15 mouse cellular contexts compared by ENCODE assay signal in the genomic region with DNA sequence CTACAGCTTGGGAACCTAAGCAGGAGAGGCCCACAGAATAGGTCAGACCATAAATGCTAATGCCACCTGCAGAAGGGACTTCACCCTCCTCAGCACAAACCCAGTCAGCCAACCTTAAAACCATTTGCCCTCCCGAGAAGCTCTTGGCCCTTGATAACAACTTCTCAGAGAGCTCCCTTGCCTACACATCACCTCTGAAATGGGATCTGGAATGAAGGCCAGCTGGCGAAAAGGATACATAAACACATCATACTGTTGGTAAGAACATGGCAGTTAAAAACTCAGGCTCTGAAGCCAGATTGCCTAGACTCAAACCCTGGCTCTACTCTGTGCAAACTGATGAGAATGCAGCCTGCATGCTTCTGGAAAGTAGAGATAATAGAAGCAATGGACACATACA.
"Had no signal": no experiment of that assay in that cellular context is flagged by ENCODE, and none has a peak within 500 bp of the region (broad histone marks: within the 10 kb centered on the region; RNA-seq: fewer than 3 reads in every experiment).

No protein-coding gene starts in this region.

- H3K4me2 ChIP-seq: limb, embryonic 12.5 days; limb, embryonic 15.5 days; liver, embryonic 11.5 days; lung, embryonic 14.5 days; midbrain, embryonic 12.5 days; midbrain, embryonic 15.5 days; neural tube, embryonic 12.5 days; neural tube, embryonic 15.5 days; stomach, embryonic 15.5 days had no signal

- H3K27ac ChIP-seq: limb, embryonic 12.5 days; limb, embryonic 15.5 days; liver, embryonic 14.5 days; macrophage; midbrain, embryonic 12.5 days; midbrain, embryonic 15.5 days; neural tube, embryonic 12.5 days; neural tube, embryonic 15.5 days; stomach, embryonic 15.5 days had no signal

- H3K9me3 ChIP-seq: limb, embryonic 12.5 days; limb, embryonic 15.5 days; midbrain, embryonic 12.5 days; midbrain, embryonic 15.5 days; neural tube, embryonic 12.5 days; neural tube, embryonic 15.5 days; stomach, embryonic 15.5 days had no signal

- H3K36me3 ChIP-seq: limb, embryonic 12.5 days; limb, embryonic 15.5 days; midbrain, embryonic 12.5 days; midbrain, embryonic 15.5 days; neural tube, embryonic 12.5 days; neural tube, embryonic 15.5 days; stomach, embryonic 15.5 days had no signal

- H3K9ac ChIP-seq: limb, embryonic 12.5 days; limb, embryonic 15.5 days; liver, embryonic 14.5 days; liver, postnatal 0 days; lung, embryonic 14.5 days; midbrain, embryonic 12.5 days; midbrain, embryonic 15.5 days; neural tube, embryonic 12.5 days; neural tube, embryonic 15.5 days; stomach, embryonic 15.5 days had no signal

- H3K4me1 ChIP-seq: limb, embryonic 12.5 days; limb, embryonic 15.5 days; midbrain, embryonic 12.5 days; midbrain, embryonic 15.5 days; neural tube, embryonic 12.5 days; neural tube, embryonic 15.5 days; stomach, embryonic 15.5 days had no signal

- H3K4me3 ChIP-seq: limb, embryonic 12.5 days; limb, embryonic 15.5 days; midbrain, embryonic 12.5 days; midbrain, embryonic 15.5 days; neural tube, embryonic 12.5 days; neural tube, embryonic 15.5 days; stomach, embryonic 15.5 days had no signal

- DNase-seq: kidney, postnatal 4 days; liver, postnatal 0 days; spleen, adult 18-20 months; thymus, postnatal 25 days had no signal

- H3K27me3 ChIP-seq: limb, embryonic 12.5 days; limb, embryonic 15.5 days; midbrain, embryonic 12.5 days; midbrain, embryonic 15.5 days; neural tube, embryonic 12.5 days; neural tube, embryonic 15.5 days; stomach, embryonic 15.5 days had no signal

- ATAC-seq: liver, postnatal 0 days; midbrain, embryonic 15.5 days had no signal
